Mouse (Mus musculus) limb, embryonic 13.5 days (tissue): ENCODE results near the gene Cyp2s1. TPM values are rescaled to one million over a fixed set of nuclear protein-coding genes. Genes with fewer than 3 reads are reported as not detected.

Source experiments
- ATAC-seq: fragments of 200-750 bp; cut with Nextera tagmentation; 2 replicates; pipeline ENCODE4 v1.8.0; 2017; ENCODE audit warnings: low read depth, moderate number of reproducible peaks, moderate TSS enrichment; ENCODE audit not compliant: low FRiP score
- H3K27ac ChIP-seq: fragments of 300-500 bp; sonication (generic); 2 replicates; pipeline ENCODE4 v1.5.1; 2015; ENCODE audit warnings: inconsistent platforms, mild to moderate bottlenecking, moderate library complexity
- H3K27me3 ChIP-seq: fragments of 300-500 bp; sonication (generic); 2 replicates; pipeline ENCODE4 v1.6.1; 2015; ENCODE audit warnings: mild to moderate bottlenecking, inconsistent platforms
- H3K36me3 ChIP-seq: fragments of 300-500 bp; sonication (generic); 2 replicates; pipeline ENCODE4 v1.6.1; 2015; ENCODE audit warnings: inconsistent platforms, mild to moderate bottlenecking, moderate library complexity
- H3K4me1 ChIP-seq: fragments of 300-500 bp; sonication (generic); 2 replicates; pipeline ENCODE4 v1.6.1; 2015; ENCODE audit warnings: inconsistent platforms
- H3K4me2 ChIP-seq: fragments of 300-500 bp; sonication (generic); replicated peaks from 2 replicates; pipeline ENCODE4 v1.6.1; 2015; ENCODE audit warnings: inconsistent platforms, mild to moderate bottlenecking, moderate library complexity
- H3K4me3 ChIP-seq: fragments of 300-500 bp; sonication (generic); 2 replicates; pipeline ENCODE4 v1.5.1; 2015; ENCODE audit warnings: moderate library complexity, mild to moderate bottlenecking, inconsistent platforms
- H3K9ac ChIP-seq: fragments of 300-500 bp; sonication (generic); 2 replicates; pipeline ENCODE4 v1.6.1; 2015; ENCODE audit warnings: mild to moderate bottlenecking, inconsistent platforms
- H3K9me3 ChIP-seq: fragments of 300-500 bp; sonication (generic); 2 replicates; pipeline ENCODE4 v1.6.1; 2016; ENCODE audit warnings: inconsistent platforms
- WGBS: fragments of 180-500 bp; shearing (Covaris S2); methylation state at CpG from one replicate; pipeline ENCODE4 v1.1.7; 2015; 5-methylcytosine and 5-hydroxymethylcytosine counted together
- polyA plus RNA-seq: library from polyadenylated mRNA; unstranded; fragments of >200 nt; fragmentation: Nextera tagmentation; extraction: Ambion mirVana; gene quantifications from 2 replicates; pipeline ENCODE4 v1.2.1, GENCODE M21; 2015

Gene Cyp2s1
- 1.8 and 2.2 TPM in 2 replicates for polyA plus RNA-seq

DNA sequence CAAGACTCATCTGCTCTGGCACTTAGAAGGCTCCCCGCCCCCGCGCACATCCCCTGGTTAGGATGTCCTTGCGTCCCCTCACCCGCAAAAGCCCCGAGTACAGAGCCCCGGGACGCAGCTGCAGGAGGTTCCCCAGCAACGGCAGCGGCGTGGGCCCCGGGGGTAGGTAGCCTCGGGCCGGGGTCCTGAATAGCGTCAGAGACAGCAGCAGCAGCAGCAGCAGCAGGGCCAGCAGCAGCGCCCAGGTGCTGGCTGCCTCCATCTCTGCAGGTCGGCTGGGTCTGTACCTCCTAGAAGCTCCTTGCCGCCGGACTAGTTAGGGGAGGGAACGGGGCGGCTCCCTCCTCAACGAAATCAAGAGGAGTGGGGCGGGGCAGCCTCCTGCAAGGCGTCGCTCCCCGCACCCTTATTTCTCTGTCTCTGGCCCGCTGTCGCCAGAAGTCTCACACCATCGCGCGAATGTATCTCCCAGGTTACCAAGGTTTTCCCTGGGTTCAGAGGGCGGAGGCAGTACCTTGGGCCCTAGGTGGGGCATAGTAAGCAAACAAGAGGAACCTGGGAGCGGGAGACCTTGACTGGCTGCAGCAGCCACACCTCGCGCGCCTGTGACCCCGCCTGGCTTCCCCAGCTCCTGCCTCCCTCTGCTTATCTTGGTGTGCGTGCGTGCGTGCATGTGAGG, at the start of gene Cyp2s1:
TSS of gene Cyp2s1 (minus strand) at position 673 of the 679 bp plus-strand sequence.
- Histone ChIP-seq H3K9ac (peak within 1 kb of the TSS; percentile 71), H3K4me2 (peak within 1 kb of the TSS; percentile 93), H3K4me1 (peaks cover 17% of the 10 kb centered on the region), H3K27ac (no peak within 1 kb of the TSS), H3K27me3 (peaks cover 33% of the 10 kb centered on the region), H3K36me3 (no peaks in the 10 kb centered on the region), H3K9me3 (no peaks in the 10 kb centered on the region), H3K4me3 (peak within 1 kb of the TSS; percentile 51)
- peak; percentile 67; the same call in 1 of the 2 replicates for ATAC-seq
- WGBS, result 1% methylated on average over 40 of the region's 40 CpGs

DNA sequence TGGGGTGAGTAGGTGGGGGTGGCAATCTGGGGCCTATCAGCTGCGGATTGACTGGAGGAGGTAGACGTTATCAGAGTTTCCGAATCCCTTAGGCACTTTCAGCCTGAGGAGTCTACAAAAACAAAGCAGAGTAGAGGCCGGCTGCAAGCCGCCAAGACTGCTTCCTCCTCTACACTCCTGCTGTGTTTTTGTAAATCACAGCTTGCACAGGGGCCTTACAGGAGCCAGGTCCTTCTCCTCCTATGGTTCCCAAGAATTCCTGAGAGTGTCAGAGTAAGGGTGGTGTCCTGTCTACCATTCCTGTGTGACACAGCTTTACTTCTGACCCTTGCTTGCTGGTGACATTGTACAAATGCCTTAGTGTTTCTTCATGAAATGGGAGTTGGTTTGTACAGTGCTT, 48.1 kb upstream of the Cyp2s1 start:
- no peaks in the 10 kb centered on the region for H3K36me3 ChIP-seq
- WGBS, result 63% methylated on average over 5 of the region's 5 CpGs

DNA sequence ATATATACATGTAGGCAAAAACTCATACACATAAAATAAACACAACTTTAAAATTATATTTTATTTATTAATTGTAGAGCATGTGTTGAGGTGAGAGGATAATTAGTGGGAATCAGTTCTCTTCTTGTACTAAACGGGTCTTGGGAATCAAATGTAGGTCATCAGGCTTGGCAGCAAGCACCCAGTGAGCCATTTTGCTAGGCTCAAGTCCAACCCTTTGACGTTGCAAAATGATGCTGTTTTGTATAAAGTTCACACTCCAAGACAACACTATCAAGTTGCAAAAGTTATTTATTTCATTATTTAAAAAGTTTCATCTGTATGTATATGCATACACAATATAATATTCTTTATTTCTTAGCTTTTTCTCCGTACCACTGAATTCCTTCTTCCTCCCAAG, 47.0 kb upstream of the Cyp2s1 start:
- Histone ChIP-seq H3K4me2 (no peak overlapping the region), H3K27me3 (no peaks in the 10 kb centered on the region), H3K9ac (no peak overlapping the region), H3K36me3 (no peaks in the 10 kb centered on the region), H3K9me3 (peaks cover 9% of the 10 kb centered on the region), H3K27ac (no peak overlapping the region), H3K4me1 (0 out of 2 replicates have a peak, but pooled peaks cover 3% of the 10 kb centered on the region), H3K4me3 (no peak overlapping the region)
- WGBS, result 79% methylated on average over 3 of the region's 3 CpGs
- no peak for ATAC-seq

More for the DNA sequence above, 48.1 kb upstream of the Cyp2s1 start:
- Histone ChIP-seq H3K9ac (no peak overlapping the region), H3K27me3 (no peaks in the 10 kb centered on the region), H3K4me3 (no peak overlapping the region), H3K9me3 (peaks cover 9% of the 10 kb centered on the region), H3K4me1 (0 out of 2 replicates have a peak, but pooled peaks cover 2% of the 10 kb centered on the region), H3K27ac (no peak overlapping the region), H3K4me2 (no peak overlapping the region)
- ATAC-seq, result no peak

DNA sequence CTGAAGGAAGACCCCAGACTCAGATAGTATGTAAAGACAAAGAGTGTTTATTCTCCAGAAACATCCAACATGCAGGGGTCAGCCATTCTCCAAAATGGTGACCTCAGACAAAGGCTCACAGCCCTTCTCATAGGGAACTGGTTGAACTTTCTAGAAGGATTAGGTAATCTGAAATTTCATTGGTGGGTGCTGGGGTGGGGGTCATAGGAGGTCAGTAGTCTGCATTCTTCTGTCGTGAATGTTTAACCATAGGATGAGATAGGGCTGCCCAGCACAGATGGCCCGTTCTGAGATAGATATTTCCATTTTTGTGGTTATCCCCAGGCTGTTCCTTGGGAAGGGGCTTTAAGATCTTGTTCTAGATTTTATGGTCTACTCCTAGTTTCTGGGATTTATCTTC, 45.7 kb upstream of the Cyp2s1 start:
- Histone ChIP-seq H3K36me3 (no peaks in the 10 kb centered on the region), H3K9ac (no peak overlapping the region)
- 88% methylated on average over 2 of the region's 2 CpGs for WGBS

DNA sequence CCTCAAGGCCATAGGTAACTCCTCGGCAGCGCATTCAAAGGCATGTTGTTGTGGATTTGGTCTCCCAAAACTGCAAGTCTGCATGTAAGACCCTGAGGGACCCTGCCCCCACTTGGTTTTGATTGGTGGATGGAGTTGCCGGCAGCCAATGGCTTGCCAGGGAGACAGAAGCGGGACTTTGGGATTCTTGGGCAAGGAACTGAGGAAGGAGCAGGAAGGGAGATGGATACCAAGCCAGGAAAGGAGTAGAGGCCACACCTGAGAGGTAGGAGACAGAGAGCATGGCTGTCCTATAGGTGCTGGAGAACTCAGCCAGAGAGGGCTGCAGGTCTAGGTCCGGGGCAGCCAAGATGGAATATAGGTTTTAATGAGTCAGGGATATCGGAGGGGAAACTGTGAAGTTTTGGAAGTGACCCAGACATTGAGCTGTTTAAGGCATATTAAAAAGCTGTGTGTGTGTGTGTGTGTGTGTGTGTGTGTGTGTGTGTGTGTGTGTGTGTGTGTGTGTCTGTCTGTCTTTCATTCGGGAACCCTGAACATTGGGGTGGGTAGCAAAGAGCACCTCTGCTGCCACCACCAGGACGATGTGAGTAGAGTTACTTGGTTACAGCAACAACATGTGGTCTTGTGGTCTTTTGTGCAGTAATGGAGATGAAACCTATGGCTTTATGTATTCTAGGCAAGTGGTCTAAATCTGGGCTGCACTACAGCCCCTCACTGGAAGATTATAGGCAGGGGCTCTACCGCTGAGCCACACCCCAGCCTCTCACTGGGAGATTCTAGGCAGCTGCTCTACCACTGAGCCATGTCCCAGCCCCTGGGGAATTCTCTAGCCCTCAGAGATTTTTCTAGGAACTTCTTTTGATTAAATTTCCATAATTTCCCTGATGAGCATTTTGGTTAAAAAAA, 43.5 kb upstream of the Cyp2s1 start:
- WGBS, result 15% methylated on average over 9 of the region's 9 CpGs
- Histone ChIP-seq H3K9ac (0 out of 2 replicates have a peak overlapping the region, but pooled peaks have one; percentile 19), H3K4me1 (0 out of 2 replicates have a peak, but pooled peaks cover 3% of the 10 kb centered on the region), H3K27ac (no peak overlapping the region), H3K36me3 (no peaks in the 10 kb centered on the region), H3K27me3 (no peaks in the 10 kb centered on the region), H3K4me2 (peak overlapping the region; percentile 59), H3K4me3 (peak overlapping the region; percentile 29), H3K9me3 (no peaks in the 10 kb centered on the region)
- peak; percentile 73; the same call in 1 of the 2 replicates for ATAC-seq

More for the DNA sequence above, 45.7 kb upstream of the Cyp2s1 start:
- ATAC-seq, result no peak
- Histone ChIP-seq H3K4me1 (0 out of 2 replicates have a peak, but pooled peaks cover 3% of the 10 kb centered on the region), H3K9me3 (no peaks in the 10 kb centered on the region), H3K27me3 (no peaks in the 10 kb centered on the region), H3K4me2 (no peak overlapping the region), H3K4me3 (no peak overlapping the region), H3K27ac (no peak overlapping the region)

DNA sequence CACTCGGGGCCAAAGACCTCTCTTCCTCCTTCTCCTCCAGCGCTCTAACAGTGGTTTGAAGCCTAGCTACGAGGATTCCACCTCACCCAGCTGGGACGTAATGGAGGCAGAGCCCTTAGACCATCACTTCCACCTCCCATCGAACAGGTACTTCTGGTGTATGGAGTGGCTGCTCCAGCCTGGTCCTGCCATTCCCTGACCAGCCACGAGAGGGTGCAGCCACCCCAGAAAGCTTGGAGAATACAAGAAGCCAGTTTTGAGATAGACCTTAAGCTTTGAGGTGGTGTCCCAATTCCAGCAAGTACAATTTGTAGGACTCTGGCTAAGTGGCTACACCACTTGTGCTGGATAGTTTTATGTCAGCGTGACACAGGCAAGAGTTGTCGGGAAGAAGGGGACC, 38.4 kb upstream of the Cyp2s1 start:
- WGBS, result 41% methylated on average over 8 of the region's 8 CpGs
- H3K9ac ChIP-seq, result no peak overlapping the region
- H3K4me2 ChIP-seq, result no peak overlapping the region
- no peaks in the 10 kb centered on the region for H3K9me3 ChIP-seq
- no peak for ATAC-seq
- no peak overlapping the region for H3K27ac ChIP-seq
- 0 out of 2 replicates have a peak, but pooled peaks cover 3% of the 10 kb centered on the region for H3K4me1 ChIP-seq
- H3K36me3 ChIP-seq, result no peaks in the 10 kb centered on the region
- no peaks in the 10 kb centered on the region for H3K27me3 ChIP-seq
- H3K4me3 ChIP-seq, result no peak overlapping the region

GRCm38 (mm10) chr7:25848444-25848812, 31.7 kb upstream of the Cyp2s1 start:
- Histone ChIP-seq H3K9me3 (no peaks in the 10 kb centered on the region), H3K27me3 (no peaks in the 10 kb centered on the region), H3K4me2 (peak overlapping the region; percentile 56), H3K4me3 (peak overlapping the region; percentile 46), H3K36me3 (no peaks in the 10 kb centered on the region), H3K27ac (no peak overlapping the region), H3K9ac (peak overlapping the region; percentile 59), H3K4me1 (no peaks in the 10 kb centered on the region)
- 0 out of 2 replicates have a peak, but pooled peaks have one; percentile 24 for ATAC-seq
- WGBS, result 30% methylated on average over 11 of the region's 11 CpGs

- H3K4me2 ChIP-seq, result peak overlapping the region; percentile 56
- H3K27ac ChIP-seq, result no peak overlapping the region
- H3K36me3 ChIP-seq, result no peaks in the 10 kb centered on the region
- 13% methylated on average over 13 of the region's 13 CpGs for WGBS
- no peaks in the 10 kb centered on the region for H3K27me3 ChIP-seq
- peak overlapping the region; percentile 59 for H3K9ac ChIP-seq
- no peaks in the 10 kb centered on the region for H3K4me1 ChIP-seq
- peak; percentile 67 for ATAC-seq
- peak overlapping the region; percentile 46 for H3K4me3 ChIP-seq
- no peaks in the 10 kb centered on the region for H3K9me3 ChIP-seq
These were observed 31.2 kb upstream of the Cyp2s1 start for GRCm38 (mm10) chr7:25847722-25848443.

- H3K9me3 ChIP-seq, result no peaks in the 10 kb centered on the region
- 72% methylated on average over 3 of the region's 3 CpGs for WGBS
- H3K27me3 ChIP-seq, result no peaks in the 10 kb centered on the region
- ATAC-seq, result no peak
- no peak overlapping the region for H3K27ac ChIP-seq
- H3K4me3 ChIP-seq, result no peak overlapping the region
- no peak overlapping the region for H3K9ac ChIP-seq
- no peaks in the 10 kb centered on the region for H3K36me3 ChIP-seq
- H3K4me1 ChIP-seq, result no peaks in the 10 kb centered on the region
- H3K4me2 ChIP-seq, result no peak overlapping the region
These were observed 28.2 kb upstream of the Cyp2s1 start for GRCm38 (mm10) chr7:25844885-25845284.

- no peak overlapping the region for H3K4me2 ChIP-seq
- H3K4me1 ChIP-seq, result no peaks in the 10 kb centered on the region
- no peak overlapping the region for H3K9ac ChIP-seq
- 62% methylated on average over 8 of the region's 8 CpGs for WGBS
- no peaks in the 10 kb centered on the region for H3K9me3 ChIP-seq
- no peaks in the 10 kb centered on the region for H3K36me3 ChIP-seq
- ATAC-seq, result no peak
- no peak overlapping the region for H3K27ac ChIP-seq
- H3K27me3 ChIP-seq, result no peaks in the 10 kb centered on the region
- H3K4me3 ChIP-seq, result no peak overlapping the region
These were observed 27.7 kb upstream of the Cyp2s1 start for GRCm38 (mm10) chr7:25844423-25844822.

GRCm38 (mm10) chr7:25843492-25843891, 26.8 kb upstream of the Cyp2s1 start:
- Histone ChIP-seq H3K27me3 (no peaks in the 10 kb centered on the region), H3K4me3 (no peak overlapping the region), H3K9ac (no peak overlapping the region), H3K36me3 (no peaks in the 10 kb centered on the region), H3K9me3 (no peaks in the 10 kb centered on the region), H3K4me1 (no peaks in the 10 kb centered on the region), H3K27ac (no peak overlapping the region), H3K4me2 (no peak overlapping the region)
- WGBS, result 23% methylated on average over 2 of the region's 2 CpGs
- no peak for ATAC-seq
